In the genomic region with DNA sequence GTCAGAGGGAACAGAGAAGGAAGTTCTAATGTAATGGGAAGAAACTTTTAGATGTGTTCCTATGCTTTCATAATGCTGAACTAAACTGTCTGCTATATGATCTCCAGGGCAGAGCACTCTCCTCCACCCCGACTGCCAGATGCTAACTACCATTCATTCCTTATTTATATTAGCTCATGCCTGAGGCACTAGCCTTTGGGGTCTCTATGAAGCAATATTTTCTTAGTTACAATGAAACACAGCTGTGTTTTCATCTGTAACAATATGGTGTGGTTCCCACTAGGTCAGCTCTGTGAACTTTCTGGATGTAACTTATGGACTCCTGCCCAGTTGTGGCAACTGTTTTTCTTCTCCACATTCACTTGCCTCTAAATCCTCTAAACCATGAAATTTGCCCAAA, we compare ENCODE assay signal across 11 mouse cellular contexts.
DNase-seq lines count a peak whose midpoint lies in the region; ATAC-seq lines count a peak whose summit lies in the region.
"Had no signal": no experiment of that assay in that cellular context is flagged by ENCODE, and none has a peak within 500 bp of the region (broad histone marks: within the 10 kb centered on the region; RNA-seq: fewer than 3 reads in every experiment).

No protein-coding gene starts in this region.

- H3K9ac ChIP-seq in kidney, embryonic 16.5 days (replicated peaks; ENCODE audit: low read length), result no peak overlapping the region

- H3K27me3 ChIP-seq in kidney, embryonic 16.5 days (ENCODE audit: insufficient read depth, low read length), result no peaks in the 10 kb centered on the region

- DNase-seq in kidney, postnatal 25 days, result no peak
- DNase-seq in 3134 (ENCODE audit: extremely low read depth, insufficient read length, low spot score), result peak; percentile 15
- peak; percentile 29 for DNase-seq in Muller cell, postnatal 12 days (ENCODE audit: inconsistent ontology term)
- DNase-seq in fibroblast of lung, adult 2 months (ENCODE audit: low read depth), result peak; percentile 51
- DNase-seq: cerebellum, adult 9-10 months; gastrocnemius, postnatal 10 days had no signal

- ATAC-seq in kidney, embryonic 16.5 days (ENCODE audit: low FRiP score, low TSS enrichment), result peak; percentile 71; the same call in 1 of the 2 replicates
- no peak for ATAC-seq in erythroid progenitor cell, adult 5-6 weeks (replicated peaks; ENCODE audit: low FRiP score, poor library complexity, severe bottlenecking)
- ATAC-seq in megakaryocyte, adult 5-6 weeks (ENCODE audit: poor library complexity, severe bottlenecking), result no peak
- ATAC-seq: hindbrain, embryonic 16.5 days had no signal

- 17% methylated on average over 1 of the region's 1 CpGs for WGBS in kidney, embryonic 16.5 days

- no peak overlapping the region for H3K27ac ChIP-seq in kidney, embryonic 16.5 days (ENCODE audit: low read length)
- H3K27ac ChIP-seq: macrophage had no signal

- no peaks in the 10 kb centered on the region for H3K4me1 ChIP-seq in kidney, embryonic 16.5 days (ENCODE audit: insufficient read depth, low read length)

- no peaks in the 10 kb centered on the region for H3K9me3 ChIP-seq in kidney, embryonic 16.5 days (ENCODE audit: low read length)

- H3K36me3 ChIP-seq in kidney, embryonic 16.5 days (ENCODE audit: insufficient read depth, low read length), result no peaks in the 10 kb centered on the region

- H3K4me2 ChIP-seq in kidney, embryonic 16.5 days (replicated peaks; ENCODE audit: low read depth, low read length), result no peak overlapping the region

- H3K4me3 ChIP-seq in kidney, embryonic 16.5 days (ENCODE audit: low read length), result no peak overlapping the region

Comparison
In these comparisons a context has a peak if more than half of its experiments do, and no peak if none do; other contexts are left out.
1. DNase-seq: peak in 3134 (single experiment), Muller cell, postnatal 12 days (single experiment) and fibroblast of lung, adult 2 months (single experiment); none in kidney, postnatal 25 days (0 of 2).